Mouse (Mus musculus): Measurements from ENCODE around the gene Lrrc8d.

GRCm38 (mm10) chr5:105787577-105787976 is 87.8 kb downstream of the Lrrc8d start:
- TF ChIP-seq POLR2A (IDR thresholded peaks at IDR 0.05; ENCODE audit: borderline replicate concordance, extremely low read depth, insufficient read depth, insufficient read length, poor library complexity, severe bottlenecking) (no peak), CTCF (IDR thresholded peaks at IDR 0.05; ENCODE audit: borderline replicate concordance, extremely low read depth, insufficient read depth, insufficient read length) (no peak)
